Mouse (Mus musculus): ENCODE results near the gene Cenpa. TPM values are rescaled to one million over a fixed set of nuclear protein-coding genes. Genes with fewer than 3 reads are reported as not detected.
"Not testable (repeated sequence)": the region's sequence is repeated elsewhere in the genome, so short reads cannot be mapped to it uniquely, and the experiment has no call there.

Cenpa gene
- polyA plus RNA-seq, 1 experiment from 2014 or later = 290 TPM

DNA sequence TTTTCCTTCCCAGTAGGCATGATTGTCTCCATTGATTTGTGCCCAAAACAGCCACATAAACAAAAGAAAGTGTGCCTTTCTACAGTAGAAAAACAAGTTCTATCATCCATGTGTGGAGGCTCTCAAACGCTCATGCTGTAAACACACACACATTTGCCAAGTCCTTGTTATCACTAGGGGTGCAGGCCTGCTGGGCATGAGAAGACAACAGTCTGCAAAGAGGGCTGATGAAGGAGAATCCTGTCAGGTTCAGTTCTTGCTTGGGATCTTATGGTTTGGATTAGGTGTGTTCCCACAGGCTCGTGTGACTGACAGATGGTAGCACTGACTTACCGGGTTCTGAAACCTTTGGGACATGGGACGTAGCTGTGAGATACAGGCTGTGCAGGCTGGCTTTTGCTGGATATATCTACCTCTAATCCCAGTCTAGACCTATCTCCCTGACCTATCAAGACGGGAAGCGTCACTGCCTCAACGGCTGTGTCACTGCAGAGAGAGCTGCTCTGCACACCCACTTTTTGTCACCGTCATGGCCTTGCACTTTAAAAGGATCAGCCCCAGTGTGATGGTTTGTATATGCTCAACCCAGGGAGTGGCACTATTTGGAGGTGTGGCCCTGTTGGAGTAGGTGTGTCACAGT is 33.9 kb downstream of the Cenpa start:
- no peak overlapping the region for H3K27ac ChIP-seq (replicated peaks in 1 of 2; ENCODE audit: control insufficient read depth in 1 of 2, insufficient read depth in 1 of 2, low read depth in 2 of 2, low read length in 2 of 2)
- ATAC-seq (ENCODE audit: insufficient number of reproducible peaks, insufficient read depth, low FRiP score, low read depth) = no peak
- no peak overlapping the region for H3K4me2 ChIP-seq (ENCODE audit: low read length)
- H3K36me3 ChIP-seq (ENCODE audit: control insufficient read depth, insufficient read depth, low read length) = no peaks in the 10 kb centered on the region
- peaks cover 0 to 6% of the 10 kb centered on the region in 2 experiments; a peak in 1 of 4 replicates for H3K4me1 ChIP-seq (ENCODE audit: control insufficient read depth in 2 of 2, insufficient read depth in 2 of 2, low read length in 2 of 2)
- WGBS = 66% methylated on average over 8 of the region's 8 CpGs
- H3K9ac ChIP-seq (ENCODE audit: low read length) = no peak overlapping the region
- no peaks in the 10 kb centered on the region for H3K9me3 ChIP-seq (ENCODE audit: control insufficient read depth, low read length)
- no peak overlapping the region for H3K4me3 ChIP-seq (ENCODE audit: control insufficient read depth in 1 of 2, insufficient read depth in 1 of 2, low read depth in 1 of 2, low read length in 2 of 2)
- peaks cover 4% of the 10 kb centered on the region; the same call in 1 of the 2 replicates for H3K27me3 ChIP-seq (ENCODE audit: control insufficient read depth, insufficient read depth, low read length)

DNA sequence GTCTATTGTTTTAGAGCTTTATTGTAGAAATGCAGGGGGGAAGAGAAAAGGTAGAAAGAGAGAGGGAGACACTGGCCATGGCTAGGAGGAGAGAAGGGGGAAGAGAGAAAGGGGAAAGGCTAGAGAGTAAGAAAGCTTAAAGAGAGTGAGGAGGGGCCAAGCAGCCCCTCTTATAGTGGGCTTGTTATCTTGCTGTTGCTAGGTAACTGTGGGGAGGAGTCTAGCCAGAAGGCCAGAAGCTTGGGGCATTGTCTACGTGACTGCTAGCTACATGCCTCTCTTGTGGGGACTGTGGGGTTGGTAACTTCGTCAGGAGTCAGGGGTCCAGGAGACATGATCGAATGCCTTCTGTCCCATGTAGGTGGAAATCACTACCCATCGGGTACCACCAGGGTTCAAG is 34.8 kb downstream of the Cenpa start:
- H3K27ac ChIP-seq (replicated peaks in 1 of 2; ENCODE audit: control insufficient read depth in 1 of 2, insufficient read depth in 1 of 2, low read depth in 2 of 2, low read length in 2 of 2); ATAC-seq (ENCODE audit: insufficient number of reproducible peaks, insufficient read depth, low FRiP score, low read depth); H3K9ac ChIP-seq (ENCODE audit: low read length); H3K4me2 ChIP-seq (ENCODE audit: low read length); H3K36me3 ChIP-seq (ENCODE audit: control insufficient read depth, insufficient read depth, low read length); H3K4me1 ChIP-seq (ENCODE audit: control insufficient read depth in 2 of 2, insufficient read depth in 2 of 2, low read length in 2 of 2); H3K27me3 ChIP-seq (ENCODE audit: control insufficient read depth, insufficient read depth, low read length); H3K4me3 ChIP-seq (ENCODE audit: control insufficient read depth in 1 of 2, insufficient read depth in 1 of 2, low read depth in 1 of 2, low read length in 2 of 2); H3K9me3 ChIP-seq (ENCODE audit: control insufficient read depth, low read length): not testable (repeated sequence)
- WGBS = 31% methylated on average over 4 of the region's 4 CpGs

- Histone ChIP-seq H3K4me1 (ENCODE audit: control insufficient read depth in 2 of 2, insufficient read depth in 2 of 2, low read length in 2 of 2) (peaks cover 0 to 6% of the 10 kb centered on the region in 2 experiments; a peak in 1 of 4 replicates), H3K4me3 (ENCODE audit: control insufficient read depth in 1 of 2, insufficient read depth in 1 of 2, low read depth in 1 of 2, low read length in 2 of 2) (no peak overlapping the region), H3K9me3 (ENCODE audit: control insufficient read depth, low read length) (no peaks in the 10 kb centered on the region), H3K4me2 (ENCODE audit: low read length) (no peak overlapping the region), H3K9ac (ENCODE audit: low read length) (no peak overlapping the region), H3K27me3 (ENCODE audit: control insufficient read depth, insufficient read depth, low read length) (peaks cover 4% of the 10 kb centered on the region; the same call in 1 of the 2 replicates), H3K27ac (replicated peaks in 1 of 2; ENCODE audit: control insufficient read depth in 1 of 2, insufficient read depth in 1 of 2, low read depth in 2 of 2, low read length in 2 of 2) (no peak overlapping the region), H3K36me3 (ENCODE audit: control insufficient read depth, insufficient read depth, low read length) (no peaks in the 10 kb centered on the region)
- no peak for ATAC-seq (ENCODE audit: insufficient number of reproducible peaks, insufficient read depth, low FRiP score, low read depth)
- 83% methylated on average over 3 of the region's 3 CpGs for WGBS
Observed at GRCm38 (mm10) chr5:30701866-30702265, 35.3 kb downstream of the Cenpa start.

- whole genome bisulfite sequencing = 10% methylated on average over 13 of the region's 13 CpGs
- peaks cover 58% of the 10 kb centered on the region for H3K27me3 ChIP-seq (ENCODE audit: control insufficient read depth, insufficient read depth, low read length)
- no peak for ATAC-seq (ENCODE audit: insufficient number of reproducible peaks, insufficient read depth, low FRiP score, low read depth)
Observed at GRCm38 (mm10) chr5:30709744-30710383, 43.3 kb downstream of the Cenpa start.

GRCm38 (mm10) chr5:30710486-30710885 is 43.9 kb downstream of the Cenpa start:
- WGBS = 26% methylated on average over 8 of the region's 8 CpGs
- Histone ChIP-seq H3K27ac (replicated peaks in 1 of 2; ENCODE audit: control insufficient read depth in 1 of 2, insufficient read depth in 1 of 2, low read depth in 2 of 2, low read length in 2 of 2) (no peak overlapping the region), H3K4me3 (ENCODE audit: control insufficient read depth in 1 of 2, insufficient read depth in 1 of 2, low read depth in 1 of 2, low read length in 2 of 2) (no peak overlapping the region), H3K9me3 (ENCODE audit: control insufficient read depth, low read length) (no peaks in the 10 kb centered on the region), H3K27me3 (ENCODE audit: control insufficient read depth, insufficient read depth, low read length) (peaks cover 63% of the 10 kb centered on the region), H3K4me1 (ENCODE audit: control insufficient read depth in 2 of 2, insufficient read depth in 2 of 2, low read length in 2 of 2) (peaks cover 8 to 22% of the 10 kb centered on the region in 2 experiments; a peak in 3 of 4 replicates), H3K36me3 (ENCODE audit: control insufficient read depth, insufficient read depth, low read length) (no peaks in the 10 kb centered on the region), H3K9ac (ENCODE audit: low read length) (no peak overlapping the region), H3K4me2 (ENCODE audit: low read length) (no peak overlapping the region)
- ATAC-seq (ENCODE audit: insufficient number of reproducible peaks, insufficient read depth, low FRiP score, low read depth) = no peak

More at GRCm38 (mm10) chr5:30709744-30710383, 43.3 kb downstream of the Cenpa start:
- H3K4me3 ChIP-seq (ENCODE audit: control insufficient read depth in 1 of 2, insufficient read depth in 1 of 2, low read depth in 1 of 2, low read length in 2 of 2) = no peak overlapping the region
- H3K4me1 ChIP-seq (ENCODE audit: control insufficient read depth in 2 of 2, insufficient read depth in 2 of 2, low read length in 2 of 2) = peaks cover 8 to 22% of the 10 kb centered on the region in 2 experiments; a peak in 3 of 4 replicates
- H3K36me3 ChIP-seq (ENCODE audit: control insufficient read depth, insufficient read depth, low read length) = no peaks in the 10 kb centered on the region
- no peak overlapping the region for H3K27ac ChIP-seq (replicated peaks in 1 of 2; ENCODE audit: control insufficient read depth in 1 of 2, insufficient read depth in 1 of 2, low read depth in 2 of 2, low read length in 2 of 2)
- H3K9ac ChIP-seq (ENCODE audit: low read length) = no peak overlapping the region
- H3K9me3 ChIP-seq (ENCODE audit: control insufficient read depth, low read length) = no peaks in the 10 kb centered on the region
- H3K4me2 ChIP-seq (ENCODE audit: low read length) = no peak overlapping the region

GRCm38 (mm10) chr5:30711147-30712001 is 44.8 kb downstream of the Cenpa start, which contains the start of gene Dpysl5:
TSS of gene Dpysl5 (plus strand) at chr5:30711564.
- Histone ChIP-seq H3K9ac (ENCODE audit: low read length) (peak within 1 kb of the TSS; percentile 64), H3K36me3 (ENCODE audit: control insufficient read depth, insufficient read depth, low read length) (no peaks in the 10 kb centered on the region), H3K4me3 (ENCODE audit: control insufficient read depth in 1 of 2, insufficient read depth in 1 of 2, low read depth in 1 of 2, low read length in 2 of 2) (peak within 1 kb of the TSS; percentile 46 to 53), H3K4me1 (ENCODE audit: control insufficient read depth in 2 of 2, insufficient read depth in 2 of 2, low read length in 2 of 2) (peaks cover 8 to 22% of the 10 kb centered on the region in 2 experiments; a peak in 3 of 4 replicates), H3K4me2 (ENCODE audit: low read length) (peak within 1 kb of the TSS; percentile 95), H3K27me3 (ENCODE audit: control insufficient read depth, insufficient read depth, low read length) (peaks cover 70% of the 10 kb centered on the region), H3K27ac (replicated peaks in 1 of 2; ENCODE audit: control insufficient read depth in 1 of 2, insufficient read depth in 1 of 2, low read depth in 2 of 2, low read length in 2 of 2) (no peak within 1 kb of the TSS), H3K9me3 (ENCODE audit: control insufficient read depth, low read length) (no peaks in the 10 kb centered on the region)
- peak; percentile 55 for ATAC-seq (ENCODE audit: insufficient number of reproducible peaks, insufficient read depth, low FRiP score, low read depth)
- WGBS = under 1% methylated on average over 64 of the region's 71 CpGs

GRCm38 (mm10) chr5:30712002-30712390 is 45.4 kb downstream of the Cenpa start:
- Histone ChIP-seq H3K4me2 (ENCODE audit: low read length) (peak overlapping the region; percentile 95), H3K4me3 (ENCODE audit: control insufficient read depth in 1 of 2, insufficient read depth in 1 of 2, low read depth in 1 of 2, low read length in 2 of 2) (peak overlapping the region; percentile 40 to 53), H3K36me3 (ENCODE audit: control insufficient read depth, insufficient read depth, low read length) (no peaks in the 10 kb centered on the region), H3K4me1 (ENCODE audit: control insufficient read depth in 2 of 2, insufficient read depth in 2 of 2, low read length in 2 of 2) (peaks cover 8 to 22% of the 10 kb centered on the region in 2 experiments; a peak in 3 of 4 replicates), H3K9me3 (ENCODE audit: control insufficient read depth, low read length) (no peaks in the 10 kb centered on the region), H3K9ac (ENCODE audit: low read length) (peak overlapping the region; percentile 64), H3K27ac (replicated peaks in 1 of 2; ENCODE audit: control insufficient read depth in 1 of 2, insufficient read depth in 1 of 2, low read depth in 2 of 2, low read length in 2 of 2) (no peak overlapping the region), H3K27me3 (ENCODE audit: control insufficient read depth, insufficient read depth, low read length) (peaks cover 74% of the 10 kb centered on the region)
- no peak; the same call in 1 of the 2 replicates for ATAC-seq (ENCODE audit: insufficient number of reproducible peaks, insufficient read depth, low FRiP score, low read depth)
- WGBS = 2% methylated on average over 14 of the region's 14 CpGs
